Mouse (Mus musculus): ENCODE results near the gene Med11. TPM values are rescaled to one million over a fixed set of nuclear protein-coding genes. Genes with fewer than 3 reads are reported as not detected.
A peak's percentile ranks its signal among the peaks of the same experiment; 100 is the strongest.
"Not testable (repeated sequence)": the region's sequence is repeated elsewhere in the genome, so short reads cannot be mapped to it uniquely, and the experiment has no call there.

The Med11 gene
- polyA plus RNA-seq, 1 experiment, result 24.1 TPM

DNA sequence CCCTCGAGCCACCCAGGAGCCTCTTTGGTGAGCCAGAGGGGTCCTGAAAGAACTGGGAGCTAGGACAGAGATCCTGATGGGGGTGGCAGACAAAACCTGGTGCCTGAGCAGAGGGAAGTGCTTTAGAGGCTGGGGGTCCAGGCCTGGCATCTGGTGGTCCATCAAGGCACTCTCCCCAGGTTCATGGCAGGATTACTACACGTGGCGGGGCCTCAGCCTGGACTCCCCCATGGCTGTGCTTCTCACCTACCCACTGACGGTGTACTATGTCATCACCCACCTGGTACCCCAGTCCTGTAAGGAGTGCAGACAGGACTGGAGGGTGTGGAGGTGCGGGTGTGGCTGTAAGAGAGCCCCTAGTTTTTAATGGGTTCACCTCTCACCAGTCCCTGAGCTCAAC is 12.3 kb downstream of the Med11 start:
- H3K27me3 ChIP-seq (ENCODE audit: control insufficient read depth, insufficient read depth, low read length), result peaks cover 3% of the 10 kb centered on the region; the same call in 1 of the 2 replicates
- TF ChIP-seq CTCF (IDR thresholded peaks at IDR 0.05; ENCODE audit: extremely low read depth, insufficient read length, insufficient replicate concordance, low read depth, low read length), result no peak
- no peak for TF ChIP-seq POLR2A (IDR thresholded peaks at IDR 0.05; ENCODE audit: low read depth, low read length)
- H3K4me3 ChIP-seq (ENCODE audit: low read depth, low read length), result no peak overlapping the region
- no peak overlapping the region for H3K27ac ChIP-seq (ENCODE audit: insufficient read depth, low read depth, low read length)
- 87% methylated on average over 5 of the region's 5 CpGs for WGBS
- peaks cover 4% of the 10 kb centered on the region for H3K4me1 ChIP-seq (ENCODE audit: control insufficient read depth, insufficient read depth, insufficient read length, low read length)
- no peaks in the 10 kb centered on the region for H3K36me3 ChIP-seq (ENCODE audit: control insufficient read depth, insufficient read depth, low read length)

DNA sequence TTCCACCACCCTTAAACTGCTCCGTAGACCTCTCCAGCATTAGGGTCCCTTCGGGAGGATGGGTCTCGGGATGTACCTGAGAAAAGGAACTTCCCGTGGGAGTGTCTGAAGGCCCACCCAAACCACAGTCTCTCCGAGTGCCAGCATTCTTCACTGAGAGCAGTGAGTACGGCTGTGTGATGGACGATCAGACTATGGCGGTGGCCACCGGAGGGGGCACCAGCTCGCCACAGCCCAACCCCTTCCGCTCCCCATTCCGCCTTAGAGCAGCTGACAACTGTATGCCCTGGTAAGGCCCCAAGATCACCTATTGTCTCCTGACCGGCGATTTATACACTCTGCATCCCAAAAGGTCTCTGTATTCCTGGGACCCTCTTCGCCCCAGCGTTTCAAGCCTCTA is 13.5 kb downstream of the Med11 start:
- no peak overlapping the region for H3K4me3 ChIP-seq (ENCODE audit: low read depth, low read length)
- no peak for TF ChIP-seq POLR2A (IDR thresholded peaks at IDR 0.05; ENCODE audit: low read depth, low read length)
- TF ChIP-seq CTCF (IDR thresholded peaks at IDR 0.05; ENCODE audit: extremely low read depth, insufficient read length, insufficient replicate concordance, low read depth, low read length), result no peak
- H3K27ac ChIP-seq (ENCODE audit: insufficient read depth, low read depth, low read length), result no peak overlapping the region
- no peaks in the 10 kb centered on the region for H3K36me3 ChIP-seq (ENCODE audit: control insufficient read depth, insufficient read depth, low read length)
- H3K4me1 ChIP-seq (ENCODE audit: control insufficient read depth, insufficient read depth, insufficient read length, low read length), result peaks cover 6% of the 10 kb centered on the region
- WGBS, result 77% methylated on average over 16 of the region's 16 CpGs
- no peaks in the 10 kb centered on the region for H3K27me3 ChIP-seq (ENCODE audit: control insufficient read depth, insufficient read depth, low read length)

DNA sequence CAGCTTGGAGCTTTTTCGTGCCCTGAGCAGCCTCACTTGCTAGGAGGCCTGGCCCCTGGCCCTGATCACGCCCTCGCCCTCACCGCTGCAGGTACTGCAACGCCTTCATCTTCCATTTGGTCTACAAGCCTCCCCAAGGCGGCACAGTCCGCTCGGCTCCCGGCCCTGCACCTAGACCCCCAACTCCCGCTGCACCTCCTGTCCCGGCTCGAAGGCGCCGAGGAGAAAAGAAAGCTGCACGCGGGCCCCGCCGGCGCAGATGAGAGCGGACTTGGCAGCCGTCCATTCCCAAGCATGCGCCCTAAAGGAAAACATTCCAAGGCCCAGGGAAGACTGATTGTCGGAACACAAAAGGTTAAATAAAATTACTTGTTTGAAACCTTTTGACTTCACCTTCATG is 14.1 kb downstream of the Med11 start:
- Histone ChIP-seq H3K4me3 (ENCODE audit: low read depth, low read length) (peak overlapping the region; percentile 49), H3K4me1 (ENCODE audit: control insufficient read depth, insufficient read depth, insufficient read length, low read length) (peaks cover 6% of the 10 kb centered on the region), H3K27me3 (ENCODE audit: control insufficient read depth, insufficient read depth, low read length) (no peaks in the 10 kb centered on the region), H3K27ac (ENCODE audit: insufficient read depth, low read depth, low read length) (no peak overlapping the region), H3K36me3 (ENCODE audit: control insufficient read depth, insufficient read depth, low read length) (no peaks in the 10 kb centered on the region)
- TF ChIP-seq CTCF (IDR thresholded peaks at IDR 0.05; ENCODE audit: extremely low read depth, insufficient read length, insufficient replicate concordance, low read depth, low read length), result no peak
- TF ChIP-seq POLR2A (IDR thresholded peaks at IDR 0.05; ENCODE audit: low read depth, low read length), result no peak
- WGBS, result 19% methylated on average over 23 of the region's 23 CpGs

DNA sequence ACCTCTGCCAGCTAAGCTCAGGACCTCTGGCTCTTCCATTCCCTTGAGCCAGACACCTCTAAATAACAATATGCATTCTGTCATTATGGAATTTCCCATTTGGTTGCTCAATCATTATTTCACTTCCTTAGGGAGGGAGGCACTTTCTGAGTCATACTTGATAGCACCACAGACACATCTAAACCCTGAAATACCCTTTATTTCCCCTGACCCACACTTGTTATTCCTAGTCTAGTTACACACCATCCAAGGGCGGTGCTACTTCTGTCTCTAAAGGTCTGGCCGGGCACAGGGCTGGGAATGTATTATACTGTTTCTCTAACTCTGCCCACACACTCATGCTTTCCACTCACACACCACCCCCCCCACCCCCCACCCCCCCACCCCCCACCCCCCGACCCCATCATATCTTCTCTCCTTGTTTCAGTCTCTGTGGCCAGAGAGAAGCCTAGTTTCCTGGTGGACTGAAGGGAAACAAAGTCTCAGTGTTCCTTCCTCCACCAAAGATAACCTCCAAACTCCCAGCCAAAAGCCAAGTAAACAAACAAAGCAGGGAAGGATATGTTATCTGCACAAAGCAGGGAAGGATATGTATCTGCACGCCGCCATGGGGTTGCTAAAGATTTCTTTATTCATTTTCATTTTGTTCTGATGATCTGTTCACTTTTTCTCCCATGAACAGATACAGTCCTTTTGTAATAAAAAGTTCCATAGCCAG is 16.3 kb downstream of the Med11 start:
- Histone ChIP-seq H3K27me3 (ENCODE audit: control insufficient read depth, insufficient read depth, low read length) (no peaks in the 10 kb centered on the region), H3K27ac (ENCODE audit: insufficient read depth, low read depth, low read length) (peak overlapping the region; percentile 71), H3K4me1 (ENCODE audit: control insufficient read depth, insufficient read depth, insufficient read length, low read length) (peaks cover 6% of the 10 kb centered on the region), H3K36me3 (ENCODE audit: control insufficient read depth, insufficient read depth, low read length) (no peaks in the 10 kb centered on the region), H3K4me3 (ENCODE audit: low read depth, low read length) (no peak overlapping the region)
- 47% methylated on average over 5 of the region's 5 CpGs for WGBS
- TF ChIP-seq CTCF (IDR thresholded peaks at IDR 0.05; ENCODE audit: extremely low read depth, insufficient read length, insufficient replicate concordance, low read depth, low read length), result no peak
- no peak for TF ChIP-seq POLR2A (IDR thresholded peaks at IDR 0.05; ENCODE audit: low read depth, low read length)

- Histone ChIP-seq H3K27me3 (ENCODE audit: control insufficient read depth, insufficient read depth, low read length) (no peaks in the 10 kb centered on the region), H3K36me3 (ENCODE audit: control insufficient read depth, insufficient read depth, low read length) (no peaks in the 10 kb centered on the region), H3K4me1 (ENCODE audit: control insufficient read depth, insufficient read depth, insufficient read length, low read length) (peaks cover 9% of the 10 kb centered on the region), H3K27ac (ENCODE audit: insufficient read depth, low read depth, low read length) (peak overlapping the region; percentile 2; the same call in 1 of the 2 replicates), H3K4me3 (ENCODE audit: low read depth, low read length) (no peak overlapping the region)
- WGBS, result 84% methylated on average over 3 of the region's 3 CpGs
- TF ChIP-seq POLR2A (IDR thresholded peaks at IDR 0.05; ENCODE audit: low read depth, low read length), result no peak
- TF ChIP-seq CTCF (IDR thresholded peaks at IDR 0.05; ENCODE audit: extremely low read depth, insufficient read length, insufficient replicate concordance, low read depth, low read length), result no peak
These were observed 18.0 kb downstream of the Med11 start for GRCm38 (mm10) chr11:70469764-70470163.

GRCm38 (mm10) chr11:70472716-70473115 is 21.0 kb downstream of the Med11 start:
- H3K4me1 ChIP-seq (ENCODE audit: control insufficient read depth, insufficient read depth, insufficient read length, low read length), result peaks cover 11% of the 10 kb centered on the region
- no peaks in the 10 kb centered on the region for H3K36me3 ChIP-seq (ENCODE audit: control insufficient read depth, insufficient read depth, low read length)
- TF ChIP-seq CTCF (IDR thresholded peaks at IDR 0.05; ENCODE audit: extremely low read depth, insufficient read length, insufficient replicate concordance, low read depth, low read length) (no peak), POLR2A (IDR thresholded peaks at IDR 0.05; ENCODE audit: low read depth, low read length) (no peak)

DNA sequence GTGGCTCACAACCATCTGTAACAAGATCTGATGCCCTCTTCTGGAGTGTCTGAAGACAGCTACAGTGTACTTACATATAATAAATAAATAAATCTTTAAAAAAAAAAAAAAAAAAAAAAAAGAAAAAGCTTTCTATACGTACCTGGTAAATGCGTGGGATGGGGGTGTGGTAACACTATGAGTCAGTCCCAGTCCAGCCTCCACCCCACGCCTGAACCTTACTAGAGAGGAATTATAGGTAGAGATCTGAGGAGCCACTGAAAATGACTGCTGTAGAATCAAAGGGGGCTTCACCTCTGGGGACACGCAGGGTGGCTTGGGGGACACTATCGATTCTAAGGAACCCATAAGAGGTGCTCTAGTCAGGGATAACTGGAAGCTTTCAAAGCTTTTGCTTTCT is 21.6 kb downstream of the Med11 start:
- H3K36me3 ChIP-seq (ENCODE audit: control insufficient read depth, insufficient read depth, low read length); H3K27me3 ChIP-seq (ENCODE audit: control insufficient read depth, insufficient read depth, low read length); H3K4me3 ChIP-seq (ENCODE audit: low read depth, low read length): not testable (repeated sequence)
- WGBS, result 59% methylated on average over 5 of the region's 5 CpGs
- Histone ChIP-seq H3K27ac (ENCODE audit: insufficient read depth, low read depth, low read length) (peak overlapping the region; percentile 57), H3K4me1 (ENCODE audit: control insufficient read depth, insufficient read depth, insufficient read length, low read length) (peaks cover 11% of the 10 kb centered on the region)

More at GRCm38 (mm10) chr11:70472716-70473115, 21.0 kb downstream of the Med11 start:
- Histone ChIP-seq H3K27me3 (ENCODE audit: control insufficient read depth, insufficient read depth, low read length) (no peaks in the 10 kb centered on the region), H3K4me3 (ENCODE audit: low read depth, low read length) (no peak overlapping the region), H3K27ac (ENCODE audit: insufficient read depth, low read depth, low read length) (peak overlapping the region; percentile 73)
